Mouse (Mus musculus) layer of hippocampus, postnatal 14 days (tissue): Measurements from ENCODE around the gene Bglap2. TPM values are rescaled to one million over a fixed set of nuclear protein-coding genes. Genes with fewer than 3 reads are reported as not detected.
"Not testable (repeated sequence)": the region's sequence is repeated elsewhere in the genome, so short reads cannot be mapped to it uniquely, and the experiment has no call there.

Source experiments
- DNase-seq, 2 experiments: peaks; one replicate each; pipeline ENCODE4 v3.0.0; 2021 to 2022; ENCODE audit warnings: low spot score in 2 of 2, mixed read lengths in 1 of 2
- long read RNA-seq, 2 experiments: library from polyadenylated mRNA; stranded (forward); transcript quantifications; one replicate each; pipeline ENCODE4 v2.0.0; 2021
- total RNA-seq, 2 experiments: library from RNA; stranded (reverse); gene quantifications; 2 replicates each; pipeline ENCODE4 v1.2.3; 2021

Bglap2 gene
- total RNA-seq: not detected
- long read RNA-seq, experiment 1: 0 reads
- long read RNA-seq, experiment 2: 0 reads

GRCm38 (mm10) chr3:88378599-88378998, at the start of gene Bglap2:
Gene Bglap2, minus strand, starts transcription at chr3:88378699.
- DNase-seq: not testable (repeated sequence)

- no peak for DNase-seq
These were observed 48.9 kb upstream of the Bglap2 start for GRCm38 (mm10) chr3:88427342-88427905.

- no peak for DNase-seq
These were observed 47.4 kb upstream of the Bglap2 start for GRCm38 (mm10) chr3:88425708-88426420.

- no peak for DNase-seq
These were observed 46.8 kb upstream of the Bglap2 start for GRCm38 (mm10) chr3:88425330-88425689.

GRCm38 (mm10) chr3:88424605-88425329, 46.3 kb upstream of the Bglap2 start, which contains the start of gene Slc25a44:
Gene Slc25a44, minus strand, starts transcription at chr3:88425139.
- peak; percentile 89 to 97 for DNase-seq

- no peak for DNase-seq
These were observed 43.7 kb upstream of the Bglap2 start for GRCm38 (mm10) chr3:88422020-88422720.

GRCm38 (mm10) chr3:88420771-88421170, 42.3 kb upstream of the Bglap2 start:
- DNase-seq: no peak

GRCm38 (mm10) chr3:88418016-88418415, 39.5 kb upstream of the Bglap2 start:
- no peak for DNase-seq

- DNase-seq: no peak
These were observed 37.2 kb upstream of the Bglap2 start for GRCm38 (mm10) chr3:88415668-88416067.

GRCm38 (mm10) chr3:88412636-88413035, 34.1 kb upstream of the Bglap2 start:
- no peak for DNase-seq

GRCm38 (mm10) chr3:88411681-88412080, 33.2 kb upstream of the Bglap2 start:
- DNase-seq: no peak

- DNase-seq: no peak
These were observed 32.1 kb upstream of the Bglap2 start for GRCm38 (mm10) chr3:88410645-88411031.

GRCm38 (mm10) chr3:88409741-88410644, 31.5 kb upstream of the Bglap2 start, which contains the start of gene Pmf1:
Gene Pmf1, minus strand, starts transcription at chr3:88410331.
- peak; percentile 89 to 96 for DNase-seq

GRCm38 (mm10) chr3:88408953-88409352, 30.5 kb upstream of the Bglap2 start:
- DNase-seq: no peak

GRCm38 (mm10) chr3:88407529-88407928, 29.0 kb upstream of the Bglap2 start:
- DNase-seq: no peak

GRCm38 (mm10) chr3:88407090-88407489, 28.6 kb upstream of the Bglap2 start:
- peak; percentile 60 to 83 for DNase-seq

GRCm38 (mm10) chr3:88403522-88404230, 25.2 kb upstream of the Bglap2 start:
- DNase-seq: no peak

- no peak for DNase-seq
These were observed 20.2 kb upstream of the Bglap2 start for GRCm38 (mm10) chr3:88398666-88399065.

GRCm38 (mm10) chr3:88395742-88396141, 17.2 kb upstream of the Bglap2 start:
- DNase-seq: no peak

- DNase-seq: no peak
These were observed 16.8 kb upstream of the Bglap2 start for GRCm38 (mm10) chr3:88395288-88395687.
